Mouse (Mus musculus): ENCODE measurements at regions not wholly inside any gene's neighbourhood (a gene's known extent, or its start where the extent isn't known, plus 50 kb on each side); places are given as distances from the start of the nearest gene placed in this dataset.

- TF ChIP-seq CTCF (IDR thresholded peaks at IDR 0.05; ENCODE audit: low read depth, low read length) (no peak), POLR2A (IDR thresholded peaks at IDR 0.05; ENCODE audit: borderline replicate concordance, low read depth, low read length) (no peak)
Measured at GRCm38 (mm10) chr19:15517853-15518252, 429.3 kb downstream of the Psat1 start.
